Mouse (Mus musculus): ENCODE results near the gene Mdc1.
"Not testable (repeated sequence)": the region's sequence is repeated elsewhere in the genome, so short reads cannot be mapped to it uniquely, and the experiment has no call there.

Gene Mdc1

DNA sequence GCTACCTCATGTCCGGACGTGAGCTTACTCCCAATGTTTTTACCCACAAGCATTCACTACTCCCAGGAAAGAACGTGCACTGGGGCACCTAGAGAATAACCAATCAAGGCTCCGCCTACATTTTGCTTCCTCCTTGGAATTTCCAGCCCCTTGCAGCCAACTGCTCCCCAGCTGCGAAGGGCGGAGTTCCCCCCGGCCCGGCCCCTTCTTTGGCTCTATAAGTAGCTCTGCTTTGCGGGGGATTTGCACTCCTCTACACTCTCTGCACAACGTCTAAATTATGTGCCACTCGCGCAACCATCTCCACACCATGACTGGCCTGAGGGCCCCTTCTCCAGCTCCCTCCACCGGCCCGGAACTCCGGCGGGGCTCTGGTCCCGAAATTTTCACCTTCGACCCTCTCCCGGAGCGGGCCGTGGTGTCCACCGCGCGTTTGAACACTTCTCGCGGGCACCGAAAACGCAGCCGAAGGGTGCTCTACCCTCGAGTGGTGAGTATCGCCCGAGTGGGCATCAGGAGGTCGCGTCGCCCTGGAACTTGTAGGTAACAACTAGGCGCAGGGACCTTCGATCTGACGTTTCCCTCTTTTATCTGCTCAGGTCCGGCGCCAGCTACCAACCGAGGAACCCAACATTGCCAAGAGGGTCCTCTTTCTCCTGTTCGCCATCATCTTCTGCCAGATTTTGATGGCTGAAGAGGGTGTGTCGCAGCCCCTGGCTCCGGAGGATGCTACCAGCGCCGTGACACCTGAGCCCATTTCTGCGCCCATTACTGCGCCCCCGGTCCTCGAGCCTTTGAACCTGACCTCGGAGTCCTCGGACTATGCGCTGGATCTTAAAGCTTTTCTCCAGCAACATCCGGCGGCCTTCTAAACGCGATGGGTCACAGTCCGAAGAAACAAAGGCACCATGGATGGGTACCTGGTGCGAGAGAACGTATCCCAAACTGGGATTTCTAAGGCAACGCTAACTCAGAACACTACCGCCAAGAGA lies 19.6 kb upstream of the Mdc1 start, which contains the start of gene Ier3:
Gene Ier3 (plus strand): TSS at position 246 of the 992 bp plus-strand sequence.
- no peak for ATAC-seq (ENCODE audit: insufficient number of reproducible peaks, low FRiP score, low TSS enrichment)

- ATAC-seq (ENCODE audit: insufficient number of reproducible peaks, low FRiP score, low TSS enrichment) = no peak
These were observed 18.8 kb upstream of the Mdc1 start for GRCm38 (mm10) chr17:35822564-35822963.

GRCm38 (mm10) chr17:35822964-35823937 lies 18.1 kb upstream of the Mdc1 start, which contains the start of gene Flot1:
Flot1 (plus strand) TSS chr17:35823230.
- peak; percentile 62 for ATAC-seq (ENCODE audit: insufficient number of reproducible peaks, low FRiP score, low TSS enrichment)

- ATAC-seq (ENCODE audit: insufficient number of reproducible peaks, low FRiP score, low TSS enrichment) = no peak
These were observed 16.9 kb upstream of the Mdc1 start for GRCm38 (mm10) chr17:35824402-35824801.

- no peak for ATAC-seq (ENCODE audit: insufficient number of reproducible peaks, low FRiP score, low TSS enrichment)
These were observed 16.0 kb upstream of the Mdc1 start for GRCm38 (mm10) chr17:35825109-35825850.

DNA sequence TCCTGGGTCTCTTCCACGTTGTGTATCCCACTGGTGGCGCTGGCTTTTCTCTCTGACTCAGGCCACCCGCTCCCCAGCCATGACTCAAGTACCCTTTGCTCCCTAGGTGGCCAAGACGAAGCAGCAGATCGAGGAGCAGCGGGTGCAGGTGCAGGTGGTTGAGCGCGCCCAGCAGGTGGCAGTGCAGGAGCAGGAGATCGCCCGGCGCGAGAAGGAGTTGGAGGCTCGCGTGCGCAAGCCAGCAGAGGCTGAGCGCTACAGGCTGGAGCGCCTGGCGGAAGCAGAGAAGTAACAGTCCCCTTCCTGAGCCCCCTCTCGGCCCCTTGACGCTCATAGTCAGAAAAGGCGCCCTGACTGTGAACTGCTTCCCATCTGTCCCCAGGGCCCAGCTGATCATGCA lies 11.6 kb upstream of the Mdc1 start:
- ATAC-seq (ENCODE audit: insufficient number of reproducible peaks, low FRiP score, low TSS enrichment) = peak; percentile 65; the same call in 1 of the 2 replicates

DNA sequence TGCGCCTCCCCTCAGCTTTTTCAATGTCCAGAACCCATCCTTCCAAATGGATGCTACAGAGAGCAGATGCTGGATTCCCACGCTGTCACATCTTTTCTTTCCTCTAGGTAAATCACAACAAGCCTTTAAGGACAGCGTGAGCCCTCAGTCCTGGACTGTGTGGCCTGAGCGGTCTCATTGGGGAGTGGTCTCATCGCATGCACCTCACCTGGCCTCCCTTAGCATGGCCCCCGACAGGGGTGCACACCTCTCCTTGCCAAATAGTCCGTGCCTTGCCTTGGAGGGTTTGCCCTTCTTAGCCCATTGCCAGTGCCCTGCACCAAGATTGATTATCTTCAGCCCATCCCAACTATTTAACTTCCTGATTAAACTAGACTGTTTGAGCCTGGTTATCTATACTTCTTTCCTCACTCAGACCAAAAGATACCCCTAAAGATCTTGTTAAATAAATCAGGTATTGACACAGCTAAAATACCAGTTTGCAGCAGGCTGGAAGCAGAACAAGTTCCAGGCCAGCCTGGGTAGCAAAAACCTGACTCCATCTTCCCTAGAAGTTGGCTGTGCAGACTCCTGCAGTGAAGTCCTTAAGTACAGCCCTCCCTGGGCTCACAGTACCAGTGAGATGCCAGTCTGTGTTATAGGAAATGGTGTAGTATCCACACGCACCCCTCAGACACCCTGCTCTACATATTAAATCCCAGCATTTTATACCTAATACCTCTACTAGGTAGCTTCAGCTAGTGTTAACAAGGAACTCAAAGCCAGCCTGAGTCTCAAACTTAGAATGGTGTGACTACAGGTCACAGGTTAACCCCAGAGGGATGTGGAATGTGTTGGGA lies 8.7 kb upstream of the Mdc1 start:
- no peak for ATAC-seq (ENCODE audit: insufficient number of reproducible peaks, low FRiP score, low TSS enrichment)

- ATAC-seq (ENCODE audit: insufficient number of reproducible peaks, low FRiP score, low TSS enrichment) = no peak
These were observed 8.0 kb upstream of the Mdc1 start for GRCm38 (mm10) chr17:35833239-35833751.

- ATAC-seq (ENCODE audit: insufficient number of reproducible peaks, low FRiP score, low TSS enrichment) = no peak
These were observed 7.4 kb upstream of the Mdc1 start for GRCm38 (mm10) chr17:35833894-35834293.

DNA sequence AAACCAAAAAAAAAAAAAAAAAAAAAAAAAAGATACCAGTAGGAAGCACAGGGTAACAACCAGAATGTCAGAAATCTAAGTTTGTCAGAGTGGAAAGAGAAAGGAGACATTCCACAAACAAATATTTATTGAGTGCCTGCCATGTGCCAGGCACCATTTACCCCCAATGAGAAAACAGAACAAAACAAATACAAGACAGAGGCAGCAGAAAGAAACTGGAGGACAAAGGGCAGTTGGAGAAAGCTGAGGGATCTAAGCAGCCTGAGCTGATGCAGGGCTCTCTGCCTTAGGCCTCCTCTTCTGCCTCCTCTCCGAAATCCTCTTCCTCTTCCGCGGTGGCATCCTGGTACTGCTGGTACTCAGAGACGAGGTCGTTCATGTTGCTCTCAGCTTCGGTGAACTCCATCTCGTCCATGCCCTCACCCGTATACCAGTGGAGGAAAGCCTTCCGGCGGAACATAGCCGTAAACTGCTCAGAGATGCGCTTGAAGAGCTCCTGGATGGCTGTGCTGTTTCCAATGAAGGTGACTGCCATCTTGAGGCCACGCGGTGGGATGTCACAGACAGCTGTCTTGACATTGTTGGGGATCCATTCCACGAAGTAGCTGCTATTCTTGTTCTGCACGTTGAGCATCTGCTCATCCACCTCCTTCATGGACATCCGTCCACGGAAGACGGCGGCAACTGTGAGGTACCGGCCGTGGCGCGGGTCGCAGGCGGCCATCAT lies 6.5 kb upstream of the Mdc1 start:
- ATAC-seq (ENCODE audit: insufficient number of reproducible peaks, low FRiP score, low TSS enrichment) = no peak

- ATAC-seq (ENCODE audit: insufficient number of reproducible peaks, low FRiP score, low TSS enrichment) = no peak
These were observed 5.7 kb upstream of the Mdc1 start for GRCm38 (mm10) chr17:35835424-35836140.

DNA sequence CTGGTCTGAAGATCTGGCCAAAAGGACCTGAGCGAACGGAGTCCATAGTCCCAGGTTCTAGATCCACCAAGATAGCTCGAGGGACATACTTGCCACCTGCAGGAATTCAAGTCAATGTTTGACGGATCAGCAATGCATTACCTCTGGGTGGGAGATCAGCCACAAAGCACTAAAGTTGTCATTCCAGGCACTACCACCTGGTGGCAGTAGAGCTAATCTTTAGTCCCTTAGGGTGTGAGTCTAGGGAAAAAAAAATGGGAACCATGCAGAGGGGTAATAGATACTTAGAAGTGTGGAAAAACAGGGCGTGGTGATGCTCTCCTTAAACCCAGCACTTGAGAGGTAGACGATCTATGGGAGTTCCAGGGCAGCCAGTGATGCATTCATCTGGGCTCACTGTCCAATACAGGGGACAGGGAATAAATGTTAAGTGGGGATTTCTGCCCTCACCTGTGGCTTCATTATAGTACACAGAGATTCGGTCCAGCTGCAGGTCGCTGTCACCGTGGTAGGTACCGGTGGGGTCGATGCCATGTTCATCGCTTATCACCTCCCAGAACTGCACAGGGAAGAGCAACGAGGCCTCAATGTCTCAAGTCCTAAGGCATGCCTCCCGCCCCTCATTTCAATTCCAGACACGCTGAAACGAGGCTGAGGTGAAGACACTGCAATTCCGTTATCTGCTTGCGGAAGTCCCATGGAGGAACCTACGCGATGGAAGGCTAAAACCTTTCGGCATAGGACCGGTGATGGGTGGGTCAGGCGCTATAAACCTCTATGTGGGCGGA lies 4.9 kb upstream of the Mdc1 start:
- no peak for ATAC-seq (ENCODE audit: insufficient number of reproducible peaks, low FRiP score, low TSS enrichment)

DNA sequence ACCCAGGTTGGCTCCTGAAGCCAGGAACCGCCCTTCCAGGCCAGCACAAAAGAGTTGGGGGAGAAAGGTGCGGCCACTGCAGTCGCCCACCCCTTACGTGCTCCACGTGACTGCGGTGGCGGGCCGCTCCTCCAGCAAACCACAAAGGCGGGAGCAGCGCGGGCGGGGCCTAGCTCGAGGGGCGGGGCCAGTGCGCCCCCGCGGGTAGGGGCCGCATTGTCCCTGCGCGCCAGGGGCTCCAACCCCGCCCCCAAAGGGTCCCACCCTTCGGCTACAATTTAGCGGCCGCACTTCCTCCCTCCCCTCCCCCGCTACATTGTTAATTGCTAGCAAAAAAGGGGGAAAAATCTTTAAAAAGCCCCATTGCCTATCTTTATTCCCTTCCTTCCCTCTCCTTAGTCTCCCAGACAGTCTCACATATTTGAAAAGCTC lies 4.3 kb upstream of the Mdc1 start:
- no peak for ATAC-seq (ENCODE audit: insufficient number of reproducible peaks, low FRiP score, low TSS enrichment)

DNA sequence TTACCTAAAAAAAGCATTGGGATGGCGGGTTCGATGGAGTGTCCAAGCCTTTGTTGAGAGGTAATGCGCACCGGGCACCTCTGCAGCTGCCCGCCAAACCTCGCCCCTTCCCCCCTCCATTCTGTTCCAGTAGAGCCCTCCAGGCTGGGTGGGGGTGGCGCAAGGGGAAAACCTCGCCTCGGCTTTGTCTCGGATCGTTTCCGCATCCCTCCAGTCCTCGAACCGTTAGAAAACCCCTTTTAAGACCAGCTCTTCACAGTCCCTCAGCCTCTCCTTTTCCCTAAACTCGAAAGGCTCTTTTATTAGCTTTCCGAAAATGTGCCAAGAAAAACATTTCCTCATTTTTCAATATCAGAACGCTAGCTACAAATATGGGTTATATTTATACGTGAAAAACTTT lies 3.8 kb upstream of the Mdc1 start:
- ATAC-seq (ENCODE audit: insufficient number of reproducible peaks, low FRiP score, low TSS enrichment) = no peak

GRCm38 (mm10) chr17:35838122-35838544 lies 3.2 kb upstream of the Mdc1 start, which contains the start of gene Tubb5:
Tubb5 (minus strand) TSS chr17:35838306.
- ATAC-seq (ENCODE audit: insufficient number of reproducible peaks, low FRiP score, low TSS enrichment) = peak; percentile 64

- no peak for ATAC-seq (ENCODE audit: insufficient number of reproducible peaks, low FRiP score, low TSS enrichment)
These were observed 2.7 kb upstream of the Mdc1 start for GRCm38 (mm10) chr17:35838570-35838969.

- not testable (repeated sequence) for ATAC-seq (ENCODE audit: insufficient number of reproducible peaks, low FRiP score, low TSS enrichment)
These were observed 2.3 kb upstream of the Mdc1 start for GRCm38 (mm10) chr17:35839002-35839401.

Measured in cerebellum, adult (tissue).